Mouse (Mus musculus) hindbrain, embryonic 16.5 days (tissue): ENCODE data around the gene Ppp1r2. TPM values are rescaled to one million over a fixed set of nuclear protein-coding genes. Genes with fewer than 3 reads are reported as not detected.
A peak's percentile ranks its signal among the peaks of the same experiment; 100 is the strongest.

Experiments
- ATAC-seq: fragments of 200-750 bp; cut with Nextera tagmentation; 2 replicates; pipeline ENCODE4 v1.8.0; 2017; ENCODE audit warnings: moderate TSS enrichment, moderate library complexity
- H3K27ac ChIP-seq: fragments of 300-500 bp; sonication (generic); 2 replicates; pipeline ENCODE4 v1.5.1; 2014; ENCODE audit warnings: low read depth, mild to moderate bottlenecking, control low read depth, low read length, moderate library complexity
- H3K27me3 ChIP-seq: fragments of 300-500 bp; sonication (generic); replicated peaks from 2 replicates; pipeline ENCODE4 v1.6.1; 2014; ENCODE audit warnings: low read length; ENCODE audit not compliant: control insufficient read depth, insufficient read depth
- H3K36me3 ChIP-seq: fragments of 300-500 bp; sonication (generic); 2 replicates; pipeline ENCODE4 v1.6.1; 2014; ENCODE audit warnings: mild to moderate bottlenecking, low read length, moderate library complexity, mixed read lengths; ENCODE audit not compliant: control insufficient read depth, insufficient read depth
- H3K4me1 ChIP-seq: fragments of 300-500 bp; sonication (generic); 2 replicates; pipeline ENCODE4 v1.6.1; 2014; ENCODE audit warnings: low read depth, low read length; ENCODE audit not compliant: control insufficient read depth, insufficient read depth
- H3K4me2 ChIP-seq: fragments of 300-500 bp; sonication (generic); 2 replicates; pipeline ENCODE4 v1.6.1; 2014; ENCODE audit warnings: mild to moderate bottlenecking, low read length, control low read depth, moderate library complexity
- H3K4me3 ChIP-seq: fragments of 300-500 bp; sonication (generic); 2 replicates; pipeline ENCODE4 v1.5.1; 2014; ENCODE audit warnings: mild to moderate bottlenecking, low read length, control low read depth, moderate library complexity
- H3K9ac ChIP-seq: fragments of 300-500 bp; sonication (generic); 2 replicates; pipeline ENCODE4 v1.6.1; 2014; ENCODE audit warnings: low read depth, mild to moderate bottlenecking, control low read depth, low read length, moderate library complexity
- H3K9me3 ChIP-seq: fragments of 300-500 bp; sonication (generic); 2 replicates; pipeline ENCODE4 v1.6.1; 2014; ENCODE audit warnings: mild to moderate bottlenecking, low read length, moderate library complexity; ENCODE audit not compliant: control insufficient read depth
- WGBS: fragments of 180-500 bp; shearing (Covaris S2); extraction: QIAGEN DNeasy Blood & Tissue Kit; methylation state at CpG from one replicate; pipeline ENCODE4 v1.1.7; 2014; 5-methylcytosine and 5-hydroxymethylcytosine counted together
- polyA plus RNA-seq: library from polyadenylated mRNA; unstranded; fragments of >200 nt; fragmentation: Nextera tagmentation; extraction: Ambion mirVana; gene quantifications from 2 replicates; pipeline ENCODE4 v1.2.1, GENCODE M21; 2015

Ppp1r2 gene
- polyA plus RNA-seq, 1 experiment from 2014 or later = 95.0 TPM

GRCm38 (mm10) chr16:31278581-31278980, 3.5 kb upstream of the Ppp1r2 start:
- no peak overlapping the region for H3K9ac ChIP-seq
- no peak overlapping the region for H3K27ac ChIP-seq
- WGBS = 81% methylated on average over 6 of the region's 6 CpGs
- no peak overlapping the region for H3K4me3 ChIP-seq
- H3K36me3 ChIP-seq = no peaks in the 10 kb centered on the region
- ATAC-seq = no peak
- no peaks in the 10 kb centered on the region for H3K27me3 ChIP-seq
- H3K9me3 ChIP-seq = no peaks in the 10 kb centered on the region
- peaks cover 3% of the 10 kb centered on the region for H3K4me1 ChIP-seq
- no peak overlapping the region for H3K4me2 ChIP-seq

- Histone ChIP-seq H3K36me3 (no peaks in the 10 kb centered on the region), H3K9me3 (no peaks in the 10 kb centered on the region), H3K4me3 (no peak overlapping the region), H3K27ac (no peak overlapping the region), H3K4me2 (no peak overlapping the region), H3K27me3 (no peaks in the 10 kb centered on the region), H3K9ac (no peak overlapping the region), H3K4me1 (peaks cover 8% of the 10 kb centered on the region)
- WGBS = 73% methylated on average over 2 of the region's 2 CpGs
- no peak for ATAC-seq
Measured at GRCm38 (mm10) chr16:31278081-31278480, 3.0 kb upstream of the Ppp1r2 start.

- WGBS = 83% methylated on average over 7 of the region's 7 CpGs
- Histone ChIP-seq H3K9ac (no peak overlapping the region), H3K4me1 (peaks cover 17% of the 10 kb centered on the region), H3K27ac (no peak overlapping the region), H3K36me3 (no peaks in the 10 kb centered on the region), H3K9me3 (no peaks in the 10 kb centered on the region), H3K27me3 (no peaks in the 10 kb centered on the region), H3K4me2 (no peak overlapping the region), H3K4me3 (no peak overlapping the region)
- no peak for ATAC-seq
Measured at GRCm38 (mm10) chr16:31276962-31277361, 1.9 kb upstream of the Ppp1r2 start.

- H3K36me3 ChIP-seq = no peaks in the 10 kb centered on the region
- ATAC-seq = no peak
- no peak overlapping the region for H3K4me3 ChIP-seq
- 59% methylated on average over 7 of the region's 7 CpGs for WGBS
- H3K9me3 ChIP-seq = no peaks in the 10 kb centered on the region
- H3K9ac ChIP-seq = no peak overlapping the region
- no peak overlapping the region for H3K4me2 ChIP-seq
- H3K27me3 ChIP-seq = no peaks in the 10 kb centered on the region
- H3K4me1 ChIP-seq = peaks cover 19% of the 10 kb centered on the region
- 0 out of 2 replicates have a peak overlapping the region, but pooled peaks have one; percentile 10 for H3K27ac ChIP-seq
Measured at GRCm38 (mm10) chr16:31276539-31276938, 1.5 kb upstream of the Ppp1r2 start.

GRCm38 (mm10) chr16:31274084-31274483, 993 bp downstream of the Ppp1r2 start:
- no peak for ATAC-seq
- H3K9me3 ChIP-seq = no peaks in the 10 kb centered on the region
- H3K36me3 ChIP-seq = no peaks in the 10 kb centered on the region
- peak overlapping the region; percentile 89 for H3K4me3 ChIP-seq
- H3K27ac ChIP-seq = no peak overlapping the region; the same call in 1 of the 2 replicates
- 4% methylated on average over 6 of the region's 6 CpGs for WGBS
- peaks cover 22% of the 10 kb centered on the region for H3K4me1 ChIP-seq
- peak overlapping the region; percentile 75 for H3K4me2 ChIP-seq
- H3K27me3 ChIP-seq = no peaks in the 10 kb centered on the region
- H3K9ac ChIP-seq = peak overlapping the region; percentile 94

GRCm38 (mm10) chr16:31266692-31267091, 8.4 kb downstream of the Ppp1r2 start:
- Histone ChIP-seq H3K9me3 (no peaks in the 10 kb centered on the region), H3K4me3 (no peak overlapping the region), H3K27ac (no peak overlapping the region), H3K36me3 (peaks cover 2% of the 10 kb centered on the region; the same call in 1 of the 2 replicates), H3K4me1 (peaks cover 5% of the 10 kb centered on the region; the same call in 1 of the 2 replicates), H3K9ac (no peak overlapping the region), H3K4me2 (no peak overlapping the region), H3K27me3 (no peaks in the 10 kb centered on the region)
- WGBS = 98% methylated on average over 2 of the region's 2 CpGs
- no peak for ATAC-seq

GRCm38 (mm10) chr16:31256151-31256550, 18.9 kb downstream of the Ppp1r2 start:
- no peak overlapping the region for H3K4me2 ChIP-seq
- H3K27me3 ChIP-seq = no peaks in the 10 kb centered on the region
- H3K27ac ChIP-seq = no peak overlapping the region
- H3K9me3 ChIP-seq = no peaks in the 10 kb centered on the region
- H3K9ac ChIP-seq = no peak overlapping the region
- ATAC-seq = 0 out of 2 replicates have a peak, but pooled peaks have one; percentile 20
- no peaks in the 10 kb centered on the region for H3K4me1 ChIP-seq
- peaks cover 18% of the 10 kb centered on the region for H3K36me3 ChIP-seq
- WGBS = 93% methylated on average over 2 of the region's 2 CpGs
- H3K4me3 ChIP-seq = no peak overlapping the region

GRCm38 (mm10) chr16:31255685-31256084, 19.4 kb downstream of the Ppp1r2 start:
- WGBS = 74% methylated on average over 3 of the region's 3 CpGs
- H3K27me3 ChIP-seq = no peaks in the 10 kb centered on the region
- H3K4me2 ChIP-seq = no peak overlapping the region
- H3K4me1 ChIP-seq = no peaks in the 10 kb centered on the region
- ATAC-seq = 0 out of 2 replicates have a peak, but pooled peaks have one; percentile 6
- no peak overlapping the region for H3K4me3 ChIP-seq
- peaks cover 18% of the 10 kb centered on the region for H3K36me3 ChIP-seq
- H3K27ac ChIP-seq = no peak overlapping the region
- H3K9ac ChIP-seq = no peak overlapping the region
- no peaks in the 10 kb centered on the region for H3K9me3 ChIP-seq

- Histone ChIP-seq H3K9ac (no peak overlapping the region), H3K27me3 (no peaks in the 10 kb centered on the region), H3K4me1 (no peaks in the 10 kb centered on the region), H3K4me2 (no peak overlapping the region), H3K36me3 (no peaks in the 10 kb centered on the region), H3K4me3 (no peak overlapping the region), H3K27ac (no peak overlapping the region), H3K9me3 (no peaks in the 10 kb centered on the region)
- no peak for ATAC-seq
- WGBS = 84% methylated on average over 3 of the region's 3 CpGs
Measured at GRCm38 (mm10) chr16:31249401-31249800, 25.7 kb downstream of the Ppp1r2 start.

- H3K4me3 ChIP-seq = no peak overlapping the region
- no peak overlapping the region for H3K27ac ChIP-seq
- H3K4me2 ChIP-seq = no peak overlapping the region
- no peak overlapping the region for H3K9ac ChIP-seq
- H3K36me3 ChIP-seq = no peaks in the 10 kb centered on the region
- no peaks in the 10 kb centered on the region for H3K27me3 ChIP-seq
- no peaks in the 10 kb centered on the region for H3K9me3 ChIP-seq
- ATAC-seq = no peak
- 78% methylated on average over 13 of the region's 13 CpGs for WGBS
- no peaks in the 10 kb centered on the region for H3K4me1 ChIP-seq
Measured at GRCm38 (mm10) chr16:31248717-31249116, 26.4 kb downstream of the Ppp1r2 start.
